Mouse (Mus musculus) intestine, postnatal 0 days (tissue): ENCODE measurements at regions not wholly inside any gene's neighbourhood (a gene's known extent, or its start where the extent isn't known, plus 50 kb on each side); places are given as distances from the start of the nearest gene placed in this dataset.

Experiments
- ATAC-seq: fragments of 200-750 bp; cut with Nextera tagmentation; 2 replicates; pipeline ENCODE4 v1.8.0; 2017; ENCODE audit warnings: mild to moderate bottlenecking, moderate TSS enrichment, moderate library complexity
- H3K27ac ChIP-seq: fragments of 300-500 bp; sonication (generic); 2 replicates; pipeline ENCODE4 v1.5.1; 2014; ENCODE audit warnings: mild to moderate bottlenecking, low read depth, low read length, moderate library complexity
- H3K27me3 ChIP-seq: fragments of 300-500 bp; sonication (generic); replicated peaks from 2 replicates; pipeline ENCODE4 v1.6.1; 2014; ENCODE audit warnings: low read length, mixed read lengths; ENCODE audit not compliant: control insufficient read depth, insufficient read depth
- H3K36me3 ChIP-seq: fragments of 300-500 bp; sonication (generic); 2 replicates; pipeline ENCODE4 v1.6.1; 2014; ENCODE audit warnings: mild to moderate bottlenecking, moderate library complexity; ENCODE audit not compliant: control insufficient read depth, insufficient read depth
- H3K4me1 ChIP-seq: fragments of 300-500 bp; sonication (generic); replicated peaks from 2 replicates; pipeline ENCODE4 v1.6.1; 2014; ENCODE audit warnings: antibody characterized with exemption, low read length, mixed read lengths; ENCODE audit not compliant: control insufficient read depth, insufficient read depth
- H3K4me2 ChIP-seq: fragments of 300-500 bp; sonication (generic); replicated peaks from 2 replicates; pipeline ENCODE4 v1.6.1; 2014; ENCODE audit warnings: low read depth, mild to moderate bottlenecking, moderate library complexity
- H3K4me3 ChIP-seq: fragments of 300-500 bp; sonication (generic); 2 replicates; pipeline ENCODE4 v1.5.1; 2014; ENCODE audit warnings: low read depth, low read length
- H3K9ac ChIP-seq: fragments of 300-500 bp; sonication (generic); 2 replicates; pipeline ENCODE4 v1.6.1; 2014; ENCODE audit warnings: mild to moderate bottlenecking, low read depth, low read length
- H3K9me3 ChIP-seq: fragments of 300-500 bp; sonication (generic); 2 replicates; pipeline ENCODE4 v1.6.1; 2016; ENCODE audit warnings: mixed run types; ENCODE audit not compliant: control insufficient read depth
- CTCF ChIP-seq: sonication (generic); IDR thresholded peaks from 2 replicates; pipeline ENCODE4 v1.5.1; 2016; ENCODE audit warnings: low read depth, mild to moderate bottlenecking, control low read depth, antibody characterized with exemption, moderate library complexity
- WGBS: fragments of 180-500 bp; shearing (Covaris S2); extraction: QIAGEN DNeasy Blood & Tissue Kit; methylation state at CpG from one replicate; pipeline ENCODE4 v1.1.7; 2014; 5-methylcytosine and 5-hydroxymethylcytosine counted together

DNA sequence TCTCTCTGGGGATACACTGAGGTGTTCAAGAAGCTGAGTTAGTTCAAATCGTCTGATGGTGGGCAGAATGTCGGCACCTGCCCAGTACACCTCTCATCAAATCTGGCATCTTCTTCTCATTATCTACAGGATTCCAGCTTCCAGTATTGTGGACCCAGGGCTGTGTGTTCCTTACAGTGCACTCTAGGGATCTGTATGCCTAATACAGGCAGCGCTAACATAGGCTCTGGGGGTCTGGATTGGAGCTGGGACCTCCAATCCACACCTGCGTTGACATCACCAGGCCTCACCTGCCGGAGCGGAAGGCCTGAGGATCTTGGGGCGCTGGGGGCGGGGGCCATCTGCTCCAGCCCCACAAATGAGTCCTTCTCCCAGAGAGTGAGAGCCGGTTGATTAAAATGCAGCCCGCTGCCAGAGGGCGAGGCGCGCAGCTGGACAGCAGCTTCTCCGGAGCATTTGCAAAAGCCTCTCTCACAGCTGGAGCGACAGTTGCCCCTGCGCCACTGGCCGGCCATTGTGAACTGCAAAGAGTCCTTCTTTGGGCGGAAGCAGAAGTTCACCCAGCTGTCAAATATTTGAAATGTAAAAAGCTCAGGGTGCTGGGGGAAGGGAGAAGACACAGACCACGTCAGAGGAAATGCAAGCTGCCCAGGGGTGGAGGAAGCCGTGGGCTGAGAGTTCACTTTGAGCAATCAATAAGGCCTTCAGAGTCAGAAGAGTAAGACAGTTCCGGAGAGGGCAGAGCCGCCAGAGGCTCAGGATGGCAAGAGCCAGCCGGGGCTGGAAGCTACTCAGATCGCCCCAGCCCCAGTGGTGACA is 347.0 kb downstream of the Rnf144a start:
- H3K4me3 ChIP-seq: peak overlapping the region; percentile 5; the same call in 1 of the 2 replicates
- no peak for ATAC-seq
- peak overlapping the region; percentile 48 for H3K4me2 ChIP-seq
- H3K9ac ChIP-seq: no peak overlapping the region
- H3K4me1 ChIP-seq: no peaks in the 10 kb centered on the region
- H3K27ac ChIP-seq: no peak overlapping the region
- WGBS: 14% methylated on average over 24 of the region's 24 CpGs
- no peaks in the 10 kb centered on the region for H3K27me3 ChIP-seq
- H3K9me3 ChIP-seq: no peaks in the 10 kb centered on the region
- no peak for TF ChIP-seq CTCF
- no peaks in the 10 kb centered on the region for H3K36me3 ChIP-seq

DNA sequence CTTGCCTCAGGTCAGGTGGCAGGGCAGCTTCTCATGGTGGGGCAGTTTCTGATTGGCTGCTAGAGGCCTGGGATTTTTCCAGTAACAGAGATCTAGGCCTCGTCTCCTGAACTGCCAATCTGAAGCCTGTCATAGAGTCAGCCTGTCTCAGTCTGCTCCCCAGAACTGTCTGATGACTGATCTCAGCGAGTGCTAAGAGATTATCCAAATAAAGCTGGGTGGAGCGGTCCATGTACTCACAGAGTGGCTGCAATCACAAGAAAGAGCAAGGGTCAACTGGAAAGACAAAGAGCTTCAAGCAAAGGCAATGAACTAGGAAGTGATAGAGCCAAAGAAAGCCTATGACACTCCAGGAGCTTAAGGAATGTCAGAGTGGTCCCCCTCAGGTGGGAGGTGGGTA is 354.7 kb downstream of the Rnf144a start:
- no peak for ATAC-seq
- no peak overlapping the region for H3K27ac ChIP-seq

DNA sequence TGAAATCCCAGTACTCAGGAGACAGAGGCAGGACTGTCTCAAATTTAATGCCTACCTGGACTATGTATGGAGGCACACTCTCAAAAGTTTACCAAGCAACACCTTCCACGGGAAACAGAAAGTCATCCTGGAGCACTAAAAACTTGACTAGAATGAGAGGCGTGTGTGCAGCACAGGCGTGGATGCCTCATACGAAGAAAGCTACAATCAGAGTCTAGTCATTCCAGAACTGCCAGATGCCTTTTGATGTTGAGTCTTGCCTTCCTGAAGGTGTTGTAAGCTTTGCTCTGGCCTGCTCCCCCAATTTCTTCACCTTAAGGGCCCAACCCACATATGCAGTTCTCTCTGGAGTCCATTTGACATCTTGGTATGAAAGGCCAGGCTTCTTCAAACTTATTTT is 356.0 kb downstream of the Rnf144a start:
- Histone ChIP-seq H3K27ac (no peak overlapping the region), H3K9ac (no peak overlapping the region), H3K4me1 (no peaks in the 10 kb centered on the region), H3K27me3 (no peaks in the 10 kb centered on the region), H3K9me3 (no peaks in the 10 kb centered on the region), H3K36me3 (no peaks in the 10 kb centered on the region), H3K4me2 (no peak overlapping the region), H3K4me3 (no peak overlapping the region)
- ATAC-seq: no peak
- WGBS: 84% methylated on average over 4 of the region's 4 CpGs
- TF ChIP-seq CTCF: no peak

More for the DNA sequence above, 354.7 kb downstream of the Rnf144a start:
- Histone ChIP-seq H3K4me1 (no peaks in the 10 kb centered on the region), H3K27me3 (no peaks in the 10 kb centered on the region), H3K4me3 (no peak overlapping the region), H3K9ac (no peak overlapping the region), H3K36me3 (no peaks in the 10 kb centered on the region), H3K4me2 (no peak overlapping the region), H3K9me3 (no peaks in the 10 kb centered on the region)
- 18% methylated on average over 3 of the region's 3 CpGs for WGBS
- no peak for TF ChIP-seq CTCF

DNA sequence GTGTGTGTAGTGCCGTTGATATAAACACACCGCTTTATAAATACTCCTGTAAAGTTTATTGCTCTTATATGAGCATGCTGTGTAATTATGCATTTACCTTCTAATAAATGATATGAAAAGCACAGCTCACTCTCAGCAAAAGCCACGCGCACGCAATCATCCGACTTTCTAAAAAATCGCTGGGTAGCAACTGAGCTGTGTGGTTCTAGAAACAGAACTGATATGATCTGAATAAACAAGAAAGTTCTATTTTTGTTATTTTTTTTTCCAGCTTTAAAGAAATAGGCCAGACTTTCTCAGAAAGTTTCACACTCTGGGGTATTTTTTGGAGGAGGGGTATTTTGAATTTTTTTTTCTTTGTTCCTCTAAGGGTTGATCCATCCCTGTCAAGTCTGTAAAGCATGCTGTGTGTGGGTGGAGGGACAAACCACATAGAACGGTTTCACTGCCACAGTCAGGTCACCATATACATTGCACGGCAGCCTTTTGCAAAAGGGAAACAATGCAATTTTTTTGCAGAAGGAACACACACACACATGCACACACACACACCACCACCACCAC is 357.5 kb downstream of the Rnf144a start:
- H3K9ac ChIP-seq: no peak overlapping the region
- ATAC-seq: no peak
- TF ChIP-seq CTCF: no peak
- no peak overlapping the region for H3K4me2 ChIP-seq
- H3K27ac ChIP-seq: no peak overlapping the region
- no peaks in the 10 kb centered on the region for H3K36me3 ChIP-seq
- no peak overlapping the region for H3K4me3 ChIP-seq
- 90% methylated on average over 9 of the region's 9 CpGs for WGBS
- H3K27me3 ChIP-seq: no peaks in the 10 kb centered on the region
- no peaks in the 10 kb centered on the region for H3K9me3 ChIP-seq
- no peaks in the 10 kb centered on the region for H3K4me1 ChIP-seq

DNA sequence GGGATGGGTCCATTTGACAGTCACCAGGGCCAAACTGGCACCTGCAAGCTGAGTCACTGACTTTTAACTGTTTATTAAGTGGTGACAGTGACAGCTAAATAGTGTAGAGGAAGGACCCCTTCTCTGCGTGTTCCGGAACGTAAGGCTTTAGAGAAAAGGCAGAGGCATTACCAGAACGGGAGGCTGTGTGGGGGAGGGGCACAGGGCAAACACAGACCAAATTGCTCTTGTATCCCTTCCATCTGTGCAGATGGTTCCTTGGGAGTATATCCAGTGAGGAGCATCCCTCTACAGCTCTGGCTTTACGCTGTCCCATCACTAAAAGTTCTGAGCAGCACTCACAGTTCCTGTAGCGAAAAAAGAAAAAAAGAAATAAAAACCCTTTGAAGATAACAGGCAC is 368.1 kb downstream of the Rnf144a start:
- no peaks in the 10 kb centered on the region for H3K36me3 ChIP-seq
- WGBS: 75% methylated on average over 6 of the region's 6 CpGs
- TF ChIP-seq CTCF: no peak
- H3K4me2 ChIP-seq: no peak overlapping the region
- ATAC-seq: no peak
- no peak overlapping the region for H3K4me3 ChIP-seq
- H3K9ac ChIP-seq: no peak overlapping the region
- no peak overlapping the region for H3K27ac ChIP-seq
- H3K9me3 ChIP-seq: no peaks in the 10 kb centered on the region
- H3K27me3 ChIP-seq: no peaks in the 10 kb centered on the region
- no peaks in the 10 kb centered on the region for H3K4me1 ChIP-seq

DNA sequence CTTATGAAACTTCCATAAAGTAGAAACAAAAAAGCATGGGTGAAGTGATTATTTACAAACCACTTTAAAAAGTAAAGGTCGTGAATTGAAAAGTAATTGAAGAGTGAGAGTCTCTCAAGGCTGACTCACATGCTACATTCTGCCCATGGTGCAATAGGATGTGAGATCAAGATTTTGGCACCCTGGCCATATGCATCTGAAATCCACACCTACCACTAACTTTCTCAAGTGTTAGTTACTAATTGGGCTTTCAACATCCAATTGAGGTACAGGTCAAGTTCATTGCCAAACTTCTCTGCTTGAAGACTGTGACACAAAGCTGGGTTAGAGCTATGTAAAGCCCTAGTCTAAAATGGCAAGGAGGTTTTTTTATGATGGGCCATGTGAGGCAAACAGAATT is 369.7 kb downstream of the Rnf144a start:
- H3K4me3 ChIP-seq: no peak overlapping the region
- H3K9me3 ChIP-seq: no peaks in the 10 kb centered on the region
- no peak overlapping the region for H3K9ac ChIP-seq
- no peaks in the 10 kb centered on the region for H3K27me3 ChIP-seq
- no peak overlapping the region for H3K4me2 ChIP-seq
- no peaks in the 10 kb centered on the region for H3K36me3 ChIP-seq
- no peaks in the 10 kb centered on the region for H3K4me1 ChIP-seq
- no peak for ATAC-seq
- no peak for TF ChIP-seq CTCF
- H3K27ac ChIP-seq: no peak overlapping the region
- WGBS: 84% methylated on average over 1 of the region's 1 CpGs
